Mouse (Mus musculus) CH12.LX (cell line): ENCODE data around the gene Tshz3. TPM values are rescaled to one million over a fixed set of nuclear protein-coding genes. Genes with fewer than 3 reads are reported as not detected.

ENCODE experiments used
- DNase-seq: peaks from one replicate; pipeline ENCODE4 v3.0.0-alpha.2; 2013; ENCODE audit errors: extremely low read depth
- H3K27ac ChIP-seq: 2 replicates; pipeline ENCODE4 v1.5.1; 2012; ENCODE audit warnings: low read depth, mild to moderate bottlenecking, control low read depth, moderate library complexity; ENCODE audit not compliant: insufficient read depth
- H3K27me3 ChIP-seq: replicated peaks from 2 replicates; pipeline ENCODE3; 2012; ENCODE audit warnings: inconsistent platforms
- H3K36me3 ChIP-seq, 2 experiments: replicated peaks in 1 of 2; 2 replicates each; pipeline versions ENCODE3 to v1.6.1; 2012; ENCODE audit warnings: inconsistent platforms in 1 of 2, low read length in 1 of 2, mild to moderate bottlenecking in 1 of 2, mixed read lengths in 1 of 2, moderate library complexity in 1 of 2; ENCODE audit not compliant: control insufficient read depth in 1 of 2, insufficient read depth in 1 of 2
- H3K4me1 ChIP-seq, 2 experiments: 2 replicates each; pipeline ENCODE4 v1.6.1; 2012; ENCODE audit warnings: inconsistent platforms in 1 of 2, moderate library complexity in 1 of 2; ENCODE audit not compliant: insufficient read depth in 2 of 2, control insufficient read depth in 1 of 2
- H3K4me2 ChIP-seq: 2 replicates; pipeline ENCODE4 v1.6.1; 2012; ENCODE audit warnings: low read depth, mild to moderate bottlenecking, control low read depth; ENCODE audit not compliant: poor library complexity, insufficient read depth, severe bottlenecking
- H3K4me3 ChIP-seq, 3 experiments: fragments of 150-350 bp in 1 of 3; sonication (generic) in 1 of 3; replicated peaks in 1 of 3; 2 replicates each; pipeline versions ENCODE3 to v1.5.1; 2011 to 2012; ENCODE audit warnings: low read depth in 2 of 3, low read length in 2 of 3, mild to moderate bottlenecking in 2 of 3, moderate library complexity in 2 of 3, control low read depth in 1 of 3, improper control_type of control experiment in 1 of 3, inconsistent platforms in 1 of 3, mixed read lengths in 1 of 3; ENCODE audit not compliant: poor library complexity in 1 of 3
- H3K79me2 ChIP-seq: replicated peaks from 2 replicates; pipeline ENCODE4 v1.6.1; 2012; ENCODE audit warnings: mild to moderate bottlenecking, moderate library complexity; ENCODE audit not compliant: control insufficient read depth, poor library complexity, insufficient read depth, severe bottlenecking; ENCODE audit errors: extremely low read depth
- H3K9ac ChIP-seq: 2 replicates; pipeline ENCODE4 v1.6.1; 2012; ENCODE audit warnings: low read depth, mild to moderate bottlenecking, control low read depth, moderate library complexity; ENCODE audit not compliant: insufficient read depth
- H3K9me3 ChIP-seq: replicated peaks from 2 replicates; pipeline ENCODE3; 2012; ENCODE audit warnings: low read length, inconsistent platforms, mixed read lengths
- BHLHE40 ChIP-seq: IDR thresholded peaks from 2 replicates; pipeline ENCODE4 v1.6.1; 2011; ENCODE audit warnings: mild to moderate bottlenecking, low read depth, low read length, improper control_type of control experiment
- CHD1 ChIP-seq: IDR thresholded peaks from 2 replicates; pipeline ENCODE4 v1.6.1; 2012; ENCODE audit warnings: low read depth, low read length, improper control_type of control experiment, inconsistent platforms
- CHD2 ChIP-seq: IDR thresholded peaks from 2 replicates; pipeline ENCODE4 v1.6.1; 2011; ENCODE audit warnings: low read length, improper control_type of control experiment
- E2F4 ChIP-seq: IDR thresholded peaks from 2 replicates; pipeline ENCODE4 v1.6.1; 2011; ENCODE audit warnings: low read depth, low read length, improper control_type of control experiment; ENCODE audit not compliant: insufficient replicate concordance
- EP300 ChIP-seq: IDR thresholded peaks from 2 replicates; pipeline ENCODE4 v1.6.1; 2011; ENCODE audit warnings: low read length, improper control_type of control experiment
- ETS1 ChIP-seq: conservative IDR thresholded peaks from 2 replicates; pipeline ENCODE4 v1.6.1; 2012; ENCODE audit warnings: low read depth, mild to moderate bottlenecking, inconsistent platforms, low read length, improper control_type of control experiment, moderate library complexity
- HCFC1 ChIP-seq: IDR thresholded peaks from 2 replicates; pipeline ENCODE4 v1.6.1; 2012; ENCODE audit warnings: low read depth, mild to moderate bottlenecking, inconsistent platforms, low read length, improper control_type of control experiment
- IRF4 ChIP-seq: IDR thresholded peaks from 2 replicates; pipeline ENCODE4 v1.6.1; 2014; ENCODE audit warnings: low read depth, mild to moderate bottlenecking, inconsistent platforms, low read length, improper control_type of control experiment
- JUN ChIP-seq: IDR thresholded peaks from 2 replicates; pipeline ENCODE4 v1.6.1; 2011; ENCODE audit warnings: low read depth, mild to moderate bottlenecking, low read length, improper control_type of control experiment, moderate library complexity; ENCODE audit not compliant: insufficient read depth
- JUND ChIP-seq: conservative IDR thresholded peaks from 2 replicates; pipeline ENCODE4 v1.6.1; 2011; ENCODE audit warnings: low read depth, low read length, improper control_type of control experiment
- KAT2A ChIP-seq: IDR thresholded peaks from 2 replicates; pipeline ENCODE4 v1.6.1; 2012; ENCODE audit warnings: low read length, improper control_type of control experiment, inconsistent platforms; ENCODE audit not compliant: insufficient replicate concordance
- MAX ChIP-seq: IDR thresholded peaks from 2 replicates; pipeline ENCODE4 v1.6.1; 2011; ENCODE audit warnings: low read length, improper control_type of control experiment
- MAZ ChIP-seq: IDR thresholded peaks from 2 replicates; pipeline ENCODE4 v1.6.1; 2012; ENCODE audit warnings: low read depth, mild to moderate bottlenecking, inconsistent platforms, low read length, improper control_type of control experiment, moderate library complexity
- MEF2A ChIP-seq: IDR thresholded peaks from 2 replicates; pipeline ENCODE4 v1.6.1; 2014; ENCODE audit warnings: low read depth, mild to moderate bottlenecking, inconsistent platforms, low read length, improper control_type of control experiment, borderline replicate concordance
- MXI1 ChIP-seq: IDR thresholded peaks from 2 replicates; pipeline ENCODE4 v1.6.1; 2011; ENCODE audit warnings: mild to moderate bottlenecking, low read depth, low read length, improper control_type of control experiment
- NELFE ChIP-seq: IDR thresholded peaks from 2 replicates; pipeline ENCODE4 v1.6.1; 2011; ENCODE audit warnings: low read depth, low read length, improper control_type of control experiment
- NRF1 ChIP-seq: IDR thresholded peaks from 2 replicates; pipeline ENCODE4 v1.6.1; 2014; ENCODE audit warnings: low read depth, mild to moderate bottlenecking, inconsistent platforms, low read length, improper control_type of control experiment, moderate library complexity
- POLR2AphosphoS2 ChIP-seq: IDR thresholded peaks from 2 replicates; pipeline ENCODE4 v1.6.1; 2011; ENCODE audit warnings: low read depth, low read length, improper control_type of control experiment
- RAD21 ChIP-seq: IDR thresholded peaks from 2 replicates; pipeline ENCODE4 v1.6.1; 2011; ENCODE audit warnings: low read depth, mild to moderate bottlenecking, low read length, improper control_type of control experiment, moderate library complexity
- RCOR1 ChIP-seq: conservative IDR thresholded peaks from 2 replicates; pipeline ENCODE4 v1.6.1; 2012; ENCODE audit warnings: low read depth, mild to moderate bottlenecking, inconsistent platforms, low read length, improper control_type of control experiment
- SIN3A ChIP-seq: IDR thresholded peaks from 2 replicates; pipeline ENCODE4 v1.6.1; 2012; ENCODE audit warnings: low read length, improper control_type of control experiment, inconsistent platforms
- SMC3 ChIP-seq: IDR thresholded peaks from 2 replicates; pipeline ENCODE4 v1.6.1; 2011; ENCODE audit warnings: low read depth, low read length, improper control_type of control experiment
- UBTF ChIP-seq: IDR thresholded peaks from 2 replicates; pipeline ENCODE4 v1.6.1; 2012; ENCODE audit warnings: low read depth, mild to moderate bottlenecking, inconsistent platforms, low read length, improper control_type of control experiment, moderate library complexity
- USF2 ChIP-seq: conservative IDR thresholded peaks from 2 replicates; pipeline ENCODE4 v1.6.1; 2011; ENCODE audit warnings: low read depth, low read length, improper control_type of control experiment
- ZC3H11A ChIP-seq: IDR thresholded peaks from 2 replicates; pipeline ENCODE4 v1.6.1; 2012; ENCODE audit warnings: low read depth, mild to moderate bottlenecking, inconsistent platforms, low read length, improper control_type of control experiment
- dilution Hi-C: fragments of 300-500 bp; cut with MboI; formaldehyde crosslinking; loops from 2 replicates; pipeline ENCODE4 v1.14.3; 2020; ENCODE audit warnings: low sequenced_read_pairs; ENCODE audit not compliant: extremely low pct_unique_long_range_greater_than_20kb, extremely low pct_ligation_motif_present
- in situ Hi-C: fragments of 300-500 bp; cut with MboI; formaldehyde crosslinking; loops from 3 replicates; pipeline ENCODE4 v1.14.3; 2019; ENCODE audit warnings: low sequenced_read_pairs, low pct_ligation_motif_present, low pct_unique_long_range_greater_than_20kb, mixed read lengths
- polyA plus RNA-seq: library from polyadenylated mRNA; unstranded; fragments of >175 nt; gene quantifications from 2 replicates; pipeline ENCODE4 v1.2.1, GENCODE M21; 2012; ENCODE audit warnings: low read depth; ENCODE audit not compliant: insufficient read length
- total RNA-seq, 2 experiments: library from RNA; depleted of rRNA; stranded (reverse); fragments of 300-350 nt in 1 of 2; fragments of >200 nt in 1 of 2; gene quantifications; 2 replicates each; pipeline ENCODE4 v1.2.3; 2012 to 2014

Tshz3 gene
- total and polyA plus RNA-seq, 3 experiments = not detected

DNA sequence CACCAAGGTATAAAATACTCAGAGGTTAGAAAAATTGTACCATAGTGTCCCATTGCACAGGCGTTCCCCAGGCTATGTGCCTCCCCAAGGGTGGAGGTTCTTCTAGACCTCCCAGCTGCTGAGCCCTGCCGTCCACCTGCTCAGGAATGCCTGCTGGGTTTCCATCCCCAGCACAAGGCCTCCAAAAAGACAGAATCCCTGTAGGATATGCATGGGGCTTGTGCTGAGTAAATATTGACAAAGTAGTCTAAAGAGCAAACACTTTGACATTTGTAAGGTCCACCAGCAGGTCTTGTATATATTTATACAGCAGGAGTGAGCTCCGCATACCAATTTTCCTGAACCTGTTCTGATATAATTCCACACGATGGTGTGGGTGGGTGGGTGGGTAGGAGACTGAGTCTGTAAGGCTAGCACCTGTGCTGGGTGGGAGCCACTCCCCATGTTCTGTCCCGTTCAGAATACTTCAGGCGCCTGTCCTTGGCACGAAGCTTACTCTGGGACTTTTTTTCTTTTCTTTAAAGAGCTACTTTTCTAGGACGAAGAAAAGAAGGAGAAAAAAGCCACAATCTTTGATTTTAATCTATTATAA lies 69.7 kb downstream of the Tshz3 start:
- Histone ChIP-seq H3K9ac (no peak overlapping the region), H3K79me2 (no peaks in the 10 kb centered on the region), H3K4me2 (no peak overlapping the region), H3K9me3 (peaks cover 83% of the 10 kb centered on the region), H3K27ac (no peak overlapping the region), H3K4me3 (no peak overlapping the region), H3K27me3 (no peaks in the 10 kb centered on the region), H3K4me1 (no peaks in the 10 kb centered on the region), H3K36me3 (no peaks in the 10 kb centered on the region)
- TF ChIP-seq MEF2A = no peak
- no peak for TF ChIP-seq UBTF
- no peak for TF ChIP-seq EP300
- no peak for TF ChIP-seq CHD2
- TF ChIP-seq IRF4 = no peak
- TF ChIP-seq MXI1 = no peak
- no peak for TF ChIP-seq ZC3H11A
- no peak for TF ChIP-seq ETS1
- no peak for TF ChIP-seq E2F4
- TF ChIP-seq BHLHE40 = no peak
- TF ChIP-seq JUND = no peak
- TF ChIP-seq CHD1 = no peak
- TF ChIP-seq SMC3 = no peak
- no peak for TF ChIP-seq POLR2AphosphoS2
- TF ChIP-seq SIN3A = no peak
- no peak for TF ChIP-seq USF2
- TF ChIP-seq HCFC1 = no peak
- in situ Hi-C loops (no loop called here), dilution Hi-C loops (no loop called here)
- DNase-seq = no peak

DNA sequence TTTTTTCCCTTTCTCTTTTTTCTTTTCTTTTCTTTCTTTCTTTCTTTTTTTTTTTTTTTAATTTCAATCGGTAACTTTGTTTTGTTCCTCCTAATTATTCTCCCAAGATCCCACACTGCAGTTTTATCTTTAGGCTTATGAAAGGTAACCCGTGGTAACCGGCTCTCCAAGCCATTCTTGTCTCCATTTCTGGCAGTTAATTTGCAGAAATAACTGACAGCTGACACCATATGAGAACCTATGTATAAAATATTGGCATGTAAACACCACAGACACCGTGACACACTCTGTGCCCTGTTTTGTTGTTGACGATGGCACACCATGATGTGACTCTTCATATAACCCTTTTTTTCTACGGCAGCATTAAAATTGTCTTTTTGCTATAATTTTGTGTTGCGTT lies 75.2 kb downstream of the Tshz3 start:
- H3K4me2 ChIP-seq = no peak overlapping the region
- in situ Hi-C loops = no loop called here
- H3K4me3 ChIP-seq = no peak overlapping the region
- dilution Hi-C loops = no loop called here
- DNase-seq = no peak
- TF ChIP-seq ETS1 (no peak), JUN (no peak), SIN3A (no peak), MAX (no peak), NELFE (no peak), RAD21 (no peak), JUND (no peak), EP300 (no peak), NRF1 (no peak), KAT2A (no peak), CHD1 (no peak), ZC3H11A (no peak), RCOR1 (no peak), E2F4 (no peak), MAZ (no peak)
- no peaks in the 10 kb centered on the region for H3K27me3 ChIP-seq
- H3K36me3 ChIP-seq = no peaks in the 10 kb centered on the region
- H3K79me2 ChIP-seq = no peaks in the 10 kb centered on the region
- no peak overlapping the region for H3K9ac ChIP-seq
- no peaks in the 10 kb centered on the region for H3K4me1 ChIP-seq
- no peak overlapping the region for H3K27ac ChIP-seq
- peaks cover 76% of the 10 kb centered on the region for H3K9me3 ChIP-seq
